Mouse (Mus musculus) liver, embryonic 14.5 days (tissue): ENCODE data around the gene Jsrp1. TPM values are rescaled to one million over a fixed set of nuclear protein-coding genes. Genes with fewer than 3 reads are reported as not detected.

Source experiments
- ATAC-seq: fragments of 200-750 bp; cut with Nextera tagmentation; 2 replicates; pipeline ENCODE4 v1.8.0; 2017; ENCODE audit warnings: moderate number of reproducible peaks, mild to moderate bottlenecking, moderate library complexity; ENCODE audit not compliant: insufficient read depth
- DNase-seq, 3 experiments: peaks; one replicate each; pipeline ENCODE4 v3.0.0-alpha.2; 2012 to 2013; ENCODE audit warnings: low read depth in 3 of 3, low spot score in 3 of 3
- H3K27ac ChIP-seq: fragments of 300-500 bp; sonication (generic); 2 replicates; pipeline ENCODE4 v1.5.1; 2014; ENCODE audit warnings: moderate library complexity, mild to moderate bottlenecking, control low read depth, inconsistent platforms
- H3K27me3 ChIP-seq: fragments of 300-500 bp; sonication (generic); 2 replicates; pipeline ENCODE4 v1.6.1; 2014; ENCODE audit warnings: mild to moderate bottlenecking, low read length, moderate library complexity; ENCODE audit not compliant: control insufficient read depth, insufficient read depth
- H3K36me3 ChIP-seq: fragments of 300-500 bp; sonication (generic); replicated peaks from 2 replicates; pipeline ENCODE4 v1.6.1; 2014; ENCODE audit warnings: low read depth; ENCODE audit not compliant: control insufficient read depth, insufficient read depth
- H3K4me1 ChIP-seq, 2 experiments: fragments of 200-500 bp in 1 of 2; fragments of 300-500 bp in 1 of 2; sonication (generic) in 1 of 2; replicated peaks; 2 replicates each; pipeline ENCODE4 v1.6.1; 2012 to 2014; ENCODE audit warnings: antibody characterized with exemption in 1 of 2, inconsistent platforms in 1 of 2, low read length in 1 of 2; ENCODE audit not compliant: control insufficient read depth in 2 of 2, insufficient read depth in 2 of 2
- H3K4me2 ChIP-seq: fragments of 300-500 bp; sonication (generic); 2 replicates; pipeline ENCODE4 v1.6.1; 2014; ENCODE audit warnings: low read depth, mild to moderate bottlenecking, control low read depth, moderate library complexity
- H3K4me3 ChIP-seq, 2 experiments: fragments of 200-500 bp in 1 of 2; fragments of 300-500 bp in 1 of 2; sonication (generic) in 1 of 2; 2 replicates each; pipeline ENCODE4 v1.5.1; 2012 to 2014; ENCODE audit warnings: low read depth in 2 of 2, low read length in 2 of 2, mild to moderate bottlenecking in 2 of 2, control low read depth in 1 of 2, inconsistent platforms in 1 of 2, moderate library complexity in 1 of 2; ENCODE audit not compliant: insufficient read depth in 1 of 2
- H3K9ac ChIP-seq: fragments of 300-500 bp; sonication (generic); replicated peaks from 2 replicates; pipeline ENCODE4 v1.6.1; 2014; ENCODE audit warnings: mild to moderate bottlenecking, control low read depth, moderate library complexity
- H3K9me3 ChIP-seq: fragments of 300-500 bp; sonication (generic); 2 replicates; pipeline ENCODE4 v1.6.1; 2016; ENCODE audit warnings: low read length, mixed read lengths; ENCODE audit not compliant: control insufficient read depth
- CTCF ChIP-seq: IDR thresholded peaks from 2 replicates; pipeline ENCODE4 v1.5.1; 2016; ENCODE audit warnings: antibody characterized with exemption, low read depth, control low read depth
- EP300 ChIP-seq: IDR thresholded peaks from 2 replicates; pipeline ENCODE4 v1.6.1; 2016; ENCODE audit warnings: antibody characterized with exemption, low read depth
- WGBS: fragments of 180-500 bp; shearing (Covaris S2); extraction: QIAGEN DNeasy Blood & Tissue Kit; methylation state at CpG from one replicate; pipeline ENCODE4 v1.1.7; 2014; ENCODE audit not compliant: insufficient replicate concordance; 5-methylcytosine and 5-hydroxymethylcytosine counted together
- polyA plus RNA-seq, 2 experiments: library from polyadenylated mRNA; depleted of rRNA in 1 of 2; stranded (reverse) in 1 of 2; unstranded in 1 of 2; fragments of >200 nt; fragmentation: Nextera tagmentation in 1 of 2; extraction: Ambion mirVana in 1 of 2; gene quantifications; 2 replicates each; pipeline versions ENCODE4 v1.2.1 to v1.2.3; 2012 to 2014

Gene Jsrp1
- polyA plus RNA-seq, 2 experiments = not detected

GRCm38 (mm10) chr10:80856908-80857307 lies 43.6 kb upstream of the Jsrp1 start:
- 39% methylated on average over 5 of the region's 5 CpGs for WGBS
- DNase-seq (peak in 2 of 3 experiments; percentile 57 to 64), ATAC-seq (peak; percentile 34)
- Histone ChIP-seq H3K4me3 (peak overlapping the region; percentile 69 to 100), H3K9me3 (no peaks in the 10 kb centered on the region), H3K27ac (peak overlapping the region; percentile 100), H3K4me2 (peak overlapping the region; percentile 99), H3K36me3 (peaks cover 15% of the 10 kb centered on the region), H3K27me3 (no peaks in the 10 kb centered on the region), H3K9ac (peak overlapping the region; percentile 99), H3K4me1 (peaks cover 52 to 58% of the 10 kb centered on the region in 2 experiments)
- TF ChIP-seq CTCF = no peak
- peak; percentile 55; the same call in 1 of the 2 replicates for TF ChIP-seq EP300

- Histone ChIP-seq H3K4me2 (peak overlapping the region; percentile 99), H3K9me3 (no peaks in the 10 kb centered on the region), H3K4me1 (peaks cover 46 to 51% of the 10 kb centered on the region in 2 experiments), H3K36me3 (peaks cover 14% of the 10 kb centered on the region), H3K27ac (peak overlapping the region; percentile 100), H3K9ac (peak overlapping the region; percentile 99), H3K27me3 (no peaks in the 10 kb centered on the region), H3K4me3 (peak overlapping the region; percentile 69 to 100)
- ATAC-seq (no peak), DNase-seq (peak in 1 of 3 experiments; percentile 46)
- 31% methylated on average over 3 of the region's 3 CpGs for WGBS
- TF ChIP-seq CTCF (peak; percentile 56), EP300 (no peak)
These were observed 43.0 kb upstream of the Jsrp1 start for GRCm38 (mm10) chr10:80856267-80856666.

GRCm38 (mm10) chr10:80855749-80856073 lies 42.4 kb upstream of the Jsrp1 start:
- H3K27ac ChIP-seq = peak overlapping the region; percentile 100
- no peak for ATAC-seq

GRCm38 (mm10) chr10:80854913-80855748 lies 41.8 kb upstream of the Jsrp1 start, which contains the start of the genes Lsm7 and Sppl2b:
Gene Lsm7, minus strand, starts transcription at chr10:80855209.
Gene Sppl2b, plus strand, starts transcription at chr10:80855275.
- peak within 1 kb of the TSS; percentile 92 to 100 for H3K4me3 ChIP-seq
- H3K9me3 ChIP-seq = no peaks in the 10 kb centered on the region
- H3K4me2 ChIP-seq = peak within 1 kb of the TSS; percentile 99
- TF ChIP-seq CTCF = no peak
- no peak for TF ChIP-seq EP300
- peaks cover 37 to 46% of the 10 kb centered on the region in 2 experiments for H3K4me1 ChIP-seq
- ATAC-seq (peak; percentile 20), DNase-seq (peak; percentile 88 to 90 (median 90))
- peak within 1 kb of the TSS; percentile 100 for H3K27ac ChIP-seq
- H3K36me3 ChIP-seq = peaks cover 11% of the 10 kb centered on the region
- no peaks in the 10 kb centered on the region for H3K27me3 ChIP-seq
- H3K9ac ChIP-seq = peak within 1 kb of the TSS; percentile 99
- under 1% methylated on average over 79 of the region's 81 CpGs for WGBS

More at GRCm38 (mm10) chr10:80855749-80856073, 42.4 kb upstream of the Jsrp1 start:
- H3K4me2 ChIP-seq = peak overlapping the region; percentile 99
- TF ChIP-seq CTCF (no peak), EP300 (no peak)
- no peaks in the 10 kb centered on the region for H3K27me3 ChIP-seq
- H3K4me3 ChIP-seq = peak overlapping the region; percentile 69 to 100
- no peaks in the 10 kb centered on the region for H3K9me3 ChIP-seq
- peaks cover 11% of the 10 kb centered on the region for H3K36me3 ChIP-seq
- H3K4me1 ChIP-seq = peaks cover 40 to 46% of the 10 kb centered on the region in 2 experiments
- peak overlapping the region; percentile 99 for H3K9ac ChIP-seq
- 7% methylated on average over 11 of the region's 11 CpGs for WGBS
- DNase-seq = no peak

- Histone ChIP-seq H3K4me3 (no peak overlapping the region), H3K4me1 (peaks cover 0 to 10% of the 10 kb centered on the region in 2 experiments; a peak in 2 of 4 replicates), H3K27ac (no peak overlapping the region), H3K9ac (no peak overlapping the region), H3K36me3 (peaks cover 9% of the 10 kb centered on the region), H3K4me2 (no peak overlapping the region), H3K9me3 (no peaks in the 10 kb centered on the region), H3K27me3 (peaks cover 25% of the 10 kb centered on the region)
- TF ChIP-seq CTCF (no peak), EP300 (no peak)
- WGBS = 3% methylated on average over 10 of the region's 10 CpGs
- peak; percentile 77 for ATAC-seq
- DNase-seq = peak in 2 of 3 experiments; percentile 54 to 64
These were observed 35.3 kb upstream of the Jsrp1 start for GRCm38 (mm10) chr10:80848571-80848970.
